In the genomic region with DNA sequence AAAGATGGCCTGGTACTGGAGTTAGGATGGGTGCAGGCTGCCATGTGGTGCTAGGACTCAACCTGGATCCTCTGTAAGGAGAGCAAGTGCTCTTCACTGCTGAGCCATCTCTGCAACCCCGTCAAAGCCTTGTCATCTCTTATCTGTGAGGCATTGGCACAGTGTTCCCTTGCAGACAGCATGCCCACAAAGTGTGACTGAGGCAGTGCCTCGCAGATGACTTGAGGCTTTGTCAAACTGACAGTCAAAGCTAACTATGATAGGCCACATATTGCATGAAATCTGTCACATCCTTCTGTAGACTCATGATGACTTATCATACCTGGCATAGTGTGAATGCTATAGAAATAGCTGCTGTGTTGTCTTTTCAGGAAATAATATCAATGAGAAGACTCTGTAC, we compare ENCODE assay signal across 27 mouse cellular contexts. TPM values are rescaled to one million over a fixed set of nuclear protein-coding genes. Genes with fewer than 3 reads are reported as not detected.
DNase-seq lines count a peak whose midpoint lies in the region; ATAC-seq and TF ChIP-seq lines count a peak whose summit lies in the region.
"Had no signal": no experiment of that assay in that cellular context is flagged by ENCODE, and none has a peak within 500 bp of the region (broad histone marks: within the 10 kb centered on the region; RNA-seq: fewer than 3 reads in every experiment).

No protein-coding gene starts in this region.

- peak; percentile 45 for ATAC-seq in forebrain, embryonic 16.5 days
- ATAC-seq in forebrain, embryonic 13.5 days: no peak; the same call in 1 of the 2 replicates
- 0 out of 2 replicates have a peak, but pooled peaks have one; percentile 9 for ATAC-seq in erythroblast, adult 5-6 weeks (replicated peaks; ENCODE audit: low FRiP score, poor library complexity, severe bottlenecking)
- ATAC-seq in liver, embryonic 15.5 days (ENCODE audit: insufficient read depth): no peak
- ATAC-seq: intestine, postnatal 0 days; lung, postnatal 0 days; midbrain, embryonic 13.5 days; Patski had no signal

- no peak for TF ChIP-seq EP300 in MEL (IDR thresholded peaks at IDR 0.05; ENCODE audit: low read depth in 1 of 2, low read length in 2 of 2)

- H3K79me2 ChIP-seq in MEL (ENCODE audit: control insufficient read depth, insufficient read depth, low read length, poor library complexity): no peaks in the 10 kb centered on the region

- no peak overlapping the region for H3K4me3 ChIP-seq in forebrain, embryonic 16.5 days (replicated peaks; ENCODE audit: low read length)
- no peak overlapping the region for H3K4me3 ChIP-seq in forebrain, embryonic 13.5 days
- no peak overlapping the region for H3K4me3 ChIP-seq in MEL (ENCODE audit: control insufficient read depth in 1 of 2, insufficient read depth in 1 of 2, low read depth in 2 of 2, low read length in 2 of 2)
- H3K4me3 ChIP-seq in liver, embryonic 15.5 days (replicated peaks): no peak overlapping the region
- no peak overlapping the region for H3K4me3 ChIP-seq in embryonic facial prominence, embryonic 10.5 days
- H3K4me3 ChIP-seq: heart, adult 2 months; heart, embryonic 12.5 days; limb, embryonic 13.5 days; midbrain, embryonic 13.5 days; neural tube, embryonic 13.5 days; stomach, embryonic 15.5 days had no signal

- no peak for TF ChIP-seq POLR2A in MEL (IDR thresholded peaks at IDR 0.05; ENCODE audit: control insufficient read depth in 1 of 2, insufficient read depth in 1 of 2, low read depth in 1 of 2, low read length in 2 of 2, poor library complexity in 1 of 2)

- 64% methylated on average over 2 of the region's 2 CpGs for WGBS in forebrain, embryonic 16.5 days
- WGBS in forebrain, embryonic 13.5 days: 84% methylated on average over 2 of the region's 2 CpGs
- 19% methylated on average over 2 of the region's 2 CpGs for WGBS in liver, embryonic 15.5 days (ENCODE audit: insufficient replicate concordance)
- WGBS in embryonic facial prominence, embryonic 10.5 days: 81% methylated on average over 2 of the region's 2 CpGs

- no peaks in the 10 kb centered on the region for H3K9me3 ChIP-seq in forebrain, embryonic 16.5 days (ENCODE audit: control insufficient read depth, low read length)
- H3K9me3 ChIP-seq in forebrain, embryonic 13.5 days (replicated peaks): no peaks in the 10 kb centered on the region
- H3K9me3 ChIP-seq in MEL (replicated peaks; ENCODE audit: insufficient read depth, low read length): no peaks in the 10 kb centered on the region
- H3K9me3 ChIP-seq in liver, embryonic 15.5 days (replicated peaks): no peaks in the 10 kb centered on the region
- H3K9me3 ChIP-seq in embryonic facial prominence, embryonic 10.5 days: no peaks in the 10 kb centered on the region
- H3K9me3 ChIP-seq: G1E; heart, embryonic 12.5 days; limb, embryonic 13.5 days; midbrain, embryonic 13.5 days; neural tube, embryonic 13.5 days; stomach, embryonic 15.5 days had no signal

- DNase-seq in MEL (ENCODE audit: low read depth, low spot score): peak; percentile 21
- DNase-seq in right cerebral cortex, adult 2 months (ENCODE audit: low spot score in 2 of 2): no peak
- no peak for DNase-seq in yolk sac, embryonic 10.5 days (ENCODE audit: low spot score)
- DNase-seq in embryonic facial prominence, embryonic 10.5 days (ENCODE audit: low spot score): no peak
- DNase-seq: adrenal gland, postnatal 14 days; cerebellum, adult 2 months; cerebellum, postnatal 14 days; heart, adult 2 months; heart, postnatal 4 days; kidney, postnatal 14 days; lung, adult 18-20 months; right cerebral cortex, postnatal 14 days had no signal

- H3K27ac ChIP-seq in forebrain, embryonic 16.5 days (ENCODE audit: low read length): no peak overlapping the region
- no peak overlapping the region for H3K27ac ChIP-seq in forebrain, embryonic 13.5 days
- H3K27ac ChIP-seq in MEL (ENCODE audit: control insufficient read depth, low read depth, low read length): no peak overlapping the region
- peak overlapping the region; percentile 64 for H3K27ac ChIP-seq in liver, embryonic 15.5 days (replicated peaks)
- no peak overlapping the region for H3K27ac ChIP-seq in embryonic facial prominence, embryonic 10.5 days (replicated peaks)
- H3K27ac ChIP-seq: heart, adult 2 months; hindbrain, embryonic 14.5 days; limb, embryonic 13.5 days; macrophage; midbrain, embryonic 13.5 days; neural tube, embryonic 13.5 days; stomach, embryonic 15.5 days had no signal

- no peaks in the 10 kb centered on the region for H3K27me3 ChIP-seq in forebrain, embryonic 16.5 days (replicated peaks; ENCODE audit: control insufficient read depth, insufficient read depth, low read length)
- no peaks in the 10 kb centered on the region for H3K27me3 ChIP-seq in forebrain, embryonic 13.5 days
- H3K27me3 ChIP-seq in MEL (ENCODE audit: control insufficient read depth in 1 of 2, insufficient read depth in 2 of 2, low read length in 2 of 2): no peaks in the 10 kb centered on the region
- H3K27me3 ChIP-seq in liver, embryonic 15.5 days: no peaks in the 10 kb centered on the region
- no peaks in the 10 kb centered on the region for H3K27me3 ChIP-seq in embryonic facial prominence, embryonic 10.5 days (replicated peaks; ENCODE audit: low read depth, poor library complexity, severe bottlenecking)
- H3K27me3 ChIP-seq: heart, embryonic 12.5 days; limb, embryonic 13.5 days; midbrain, embryonic 13.5 days; neural tube, embryonic 13.5 days; Patski; stomach, embryonic 15.5 days had no signal

- no peak for TF ChIP-seq RAD21 in MEL (IDR thresholded peaks at IDR 0.05; ENCODE audit: low read depth, low read length)

- no peak for TF ChIP-seq CTCF in MEL (IDR thresholded peaks at IDR 0.05 in 2 of 3, conservative IDR thresholded peaks at IDR 0.05 in 1 of 3; ENCODE audit: control insufficient read depth in 1 of 3, insufficient read depth in 1 of 3, low read depth in 2 of 3, low read length in 3 of 3, poor library complexity in 1 of 3, severe bottlenecking in 1 of 3)

- no peaks in the 10 kb centered on the region for H3K36me3 ChIP-seq in forebrain, embryonic 16.5 days (ENCODE audit: control insufficient read depth, insufficient read depth)
- H3K36me3 ChIP-seq in forebrain, embryonic 13.5 days (ENCODE audit: poor library complexity, severe bottlenecking): no peaks in the 10 kb centered on the region
- peaks cover 9 to 11% of the 10 kb centered on the region in 2 experiments for H3K36me3 ChIP-seq in MEL (ENCODE audit: control insufficient read depth in 1 of 2, insufficient read depth in 2 of 2, low read length in 2 of 2)
- 0 out of 2 replicates have a peak, but pooled peaks cover 6% of the 10 kb centered on the region for H3K36me3 ChIP-seq in liver, embryonic 15.5 days (replicated peaks)
- H3K36me3 ChIP-seq in embryonic facial prominence, embryonic 10.5 days (replicated peaks): peaks cover 7% of the 10 kb centered on the region
- H3K36me3 ChIP-seq: midbrain, embryonic 13.5 days; neural tube, embryonic 13.5 days; stomach, embryonic 15.5 days had no signal

- H3K4me2 ChIP-seq in forebrain, embryonic 16.5 days (ENCODE audit: low read length): no peak overlapping the region
- H3K4me2 ChIP-seq in forebrain, embryonic 13.5 days: no peak overlapping the region
- no peak overlapping the region for H3K4me2 ChIP-seq in liver, embryonic 15.5 days
- H3K4me2 ChIP-seq: heart, embryonic 12.5 days; hindbrain, embryonic 14.5 days; limb, embryonic 13.5 days; midbrain, embryonic 13.5 days; neural tube, embryonic 13.5 days; stomach, embryonic 15.5 days had no signal

- no peak overlapping the region for H3K9ac ChIP-seq in forebrain, embryonic 16.5 days (replicated peaks; ENCODE audit: low read depth, low read length)
- H3K9ac ChIP-seq in forebrain, embryonic 13.5 days: no peak overlapping the region
- H3K9ac ChIP-seq in MEL (ENCODE audit: control insufficient read depth, low read depth, low read length, poor library complexity, severe bottlenecking): no peak overlapping the region
- peak overlapping the region; percentile 13; the same call in 1 of the 2 replicates for H3K9ac ChIP-seq in liver, embryonic 15.5 days
- H3K9ac ChIP-seq: heart, embryonic 12.5 days; hindbrain, embryonic 14.5 days; limb, embryonic 13.5 days; midbrain, embryonic 13.5 days; neural tube, embryonic 13.5 days; stomach, embryonic 15.5 days had no signal

- H3K4me1 ChIP-seq in forebrain, embryonic 16.5 days (replicated peaks; ENCODE audit: control insufficient read depth, insufficient read depth, low read length): peaks cover under 1% of the 10 kb centered on the region
- no peaks in the 10 kb centered on the region for H3K4me1 ChIP-seq in forebrain, embryonic 13.5 days
- peaks cover 6 to 8% of the 10 kb centered on the region in 2 experiments for H3K4me1 ChIP-seq in MEL (ENCODE audit: control insufficient read depth in 1 of 2, insufficient read depth in 2 of 2, low read length in 2 of 2)
- H3K4me1 ChIP-seq in liver, embryonic 15.5 days (replicated peaks): peaks cover 85% of the 10 kb centered on the region
- peaks cover 20% of the 10 kb centered on the region for H3K4me1 ChIP-seq in embryonic facial prominence, embryonic 10.5 days
- H3K4me1 ChIP-seq: stomach, embryonic 15.5 days had no signal

RNA-seq across cellular contexts. Expression of a gene that starts 5.5 kb away (rescaled TPM):
- 32.5 and 35.0 TPM in 2 replicates for polyA plus RNA-seq in forebrain, embryonic 16.5 days (2015; fragmentation: Nextera tagmentation; extraction: Ambion mirVana)
- 27.3 and 33.7 TPM in 2 replicates for polyA plus RNA-seq in forebrain, embryonic 13.5 days (2015; fragmentation: Nextera tagmentation; extraction: Ambion mirVana)
- total RNA-seq in MEL (2012; rRNA removed): 3.0 and 3.9 TPM in 2 replicates
- 10 to 100 TPM in 1 of 2 experiments, not detected in 1; 10.9 TPM for polyA plus RNA-seq in MEL (2012; ENCODE audit: insufficient read depth in 1 of 2, insufficient read length in 2 of 2, low read depth in 1 of 2, low replicate concordance in 2 of 2, missing spikeins in 1 of 2)
- total RNA-seq in erythroblast, adult 5-6 weeks (2015; ENCODE audit: low replicate concordance): 6.1 and 7.1 TPM in 2 replicates
- total RNA-seq in erythroblast, adult 5-6 weeks (2017; ENCODE audit: low replicate concordance): 2.4 and 4.5 TPM in 2 replicates
- polyA plus RNA-seq in liver, embryonic 15.5 days (2015; fragmentation: Nextera tagmentation; extraction: Ambion mirVana): 13.2 and 14.8 TPM in 2 replicates
- 17.6 and 19.9 TPM in 2 replicates for polyA plus RNA-seq in embryonic facial prominence, embryonic 10.5 days (2016; fragmentation: Nextera tagmentation; extraction: Ambion mirVana)

RNA-seq across cellular contexts. Expression of a gene that starts 11.8 kb away (rescaled TPM):
- polyA plus RNA-seq in forebrain, embryonic 16.5 days (2015; fragmentation: Nextera tagmentation; extraction: Ambion mirVana): 33.6 and 38.1 TPM in 2 replicates
- 33.9 and 36.1 TPM in 2 replicates for polyA plus RNA-seq in forebrain, embryonic 13.5 days (2015; fragmentation: Nextera tagmentation; extraction: Ambion mirVana)
- total RNA-seq in MEL (2012; rRNA removed): 69.2 and 73.2 TPM in 2 replicates
- polyA plus RNA-seq in MEL (2012; ENCODE audit: insufficient read depth in 1 of 2, insufficient read length in 2 of 2, low read depth in 1 of 2, low replicate concordance in 2 of 2, missing spikeins in 1 of 2): 100 to 1,000 TPM; 111 to 132 TPM
- total RNA-seq in erythroblast, adult 5-6 weeks (2015; ENCODE audit: low replicate concordance): 28.1 and 29.7 TPM in 2 replicates
- 21.6 and 45.6 TPM in 2 replicates for total RNA-seq in erythroblast, adult 5-6 weeks (2017; ENCODE audit: low replicate concordance)
- 142 and 165 TPM in 2 replicates for polyA plus RNA-seq in liver, embryonic 15.5 days (2015; fragmentation: Nextera tagmentation; extraction: Ambion mirVana)
- polyA plus RNA-seq in embryonic facial prominence, embryonic 10.5 days (2016; fragmentation: Nextera tagmentation; extraction: Ambion mirVana): 79.7 and 87.1 TPM in 2 replicates

RNA-seq across cellular contexts. Expression of a gene that starts 40.9 kb away (rescaled TPM):
- polyA plus RNA-seq in forebrain, embryonic 16.5 days (2015; fragmentation: Nextera tagmentation; extraction: Ambion mirVana): 56.6 and 61.2 TPM in 2 replicates
- polyA plus RNA-seq in forebrain, embryonic 13.5 days (2015; fragmentation: Nextera tagmentation; extraction: Ambion mirVana): 58.7 and 65.7 TPM in 2 replicates
- 90.7 and 125 TPM in 2 replicates for total RNA-seq in MEL (2012; rRNA removed)
- polyA plus RNA-seq in MEL (2012; ENCODE audit: insufficient read depth in 1 of 2, insufficient read length in 2 of 2, low read depth in 1 of 2, low replicate concordance in 2 of 2, missing spikeins in 1 of 2): 100 to 1,000 TPM in 1 of 2 experiments, not detected in 1; 117 TPM
- total RNA-seq in erythroblast, adult 5-6 weeks (2015; ENCODE audit: low replicate concordance): 1.9 and 8.8 TPM in 2 replicates
- 7.2 and 13.5 TPM in 2 replicates for total RNA-seq in erythroblast, adult 5-6 weeks (2017; ENCODE audit: low replicate concordance)
- 26.7 and 28.7 TPM in 2 replicates for polyA plus RNA-seq in liver, embryonic 15.5 days (2015; fragmentation: Nextera tagmentation; extraction: Ambion mirVana)
- polyA plus RNA-seq in embryonic facial prominence, embryonic 10.5 days (2016; fragmentation: Nextera tagmentation; extraction: Ambion mirVana): 69.5 and 71.6 TPM in 2 replicates

Comparison
In these comparisons a context has a peak if more than half of its experiments do, and no peak if none do; other contexts are left out.
1. ATAC-seq: peak in forebrain, embryonic 16.5 days (single experiment) and erythroblast, adult 5-6 weeks (single experiment); none in forebrain, embryonic 13.5 days (single experiment) and liver, embryonic 15.5 days (single experiment).